Mouse (Mus musculus) small intestine, adult 2 months (tissue): ENCODE data around the gene Trpv5. TPM values are rescaled to one million over a fixed set of nuclear protein-coding genes. Genes with fewer than 3 reads are reported as not detected.
A peak's percentile ranks its signal among the peaks of the same experiment; 100 is the strongest.

Experiments
- H3K27ac ChIP-seq: fragments of 200-500 bp; 2 replicates; pipeline ENCODE4 v1.5.1; 2012; ENCODE audit warnings: low read depth, low read length, control low read depth, inconsistent platforms; ENCODE audit not compliant: insufficient read depth
- H3K27me3 ChIP-seq: fragments of 200-500 bp; 2 replicates; pipeline ENCODE4 v1.6.1; 2012; ENCODE audit warnings: mild to moderate bottlenecking, moderate library complexity, low read length, inconsistent platforms; ENCODE audit not compliant: control insufficient read depth, insufficient read depth
- H3K36me3 ChIP-seq: fragments of 200-500 bp; 2 replicates; pipeline ENCODE4 v1.6.1; 2012; ENCODE audit warnings: mild to moderate bottlenecking, low read length, control low read depth, inconsistent platforms; ENCODE audit not compliant: control insufficient read depth, insufficient read depth
- H3K4me1 ChIP-seq: fragments of 200-500 bp; 2 replicates; pipeline ENCODE4 v1.6.1; 2012; ENCODE audit warnings: low read length, inconsistent platforms, mixed read lengths; ENCODE audit not compliant: control insufficient read depth, insufficient read depth, insufficient read length
- H3K4me3 ChIP-seq: fragments of 200-500 bp; 2 replicates; pipeline ENCODE4 v1.5.1; 2012; ENCODE audit warnings: low read depth, mild to moderate bottlenecking, control low read depth, inconsistent platforms, low read length, moderate library complexity
- CTCF ChIP-seq: fragments of 200-500 bp; IDR thresholded peaks from 2 replicates; pipeline ENCODE4 v1.5.1; 2012; ENCODE audit warnings: low read depth, mild to moderate bottlenecking, control low read depth, inconsistent platforms, low read length, moderate library complexity, mixed read lengths; ENCODE audit not compliant: insufficient replicate concordance, insufficient read length; ENCODE audit errors: extremely low read depth
- POLR2A ChIP-seq: fragments of 200-500 bp; IDR thresholded peaks from 2 replicates; pipeline ENCODE4 v1.6.1; 2012; ENCODE audit warnings: low read depth, mild to moderate bottlenecking, control low read depth, inconsistent platforms, low read length, moderate library complexity
- WGBS: fragments of 180-500 bp; shearing (Covaris S2); methylation state at CpG from one replicate; pipeline ENCODE4 v1.1.7; 2018; 5-methylcytosine and 5-hydroxymethylcytosine counted together
- polyA plus RNA-seq: library from polyadenylated mRNA; depleted of rRNA; stranded (reverse); fragments of >200 nt; gene quantifications from 2 replicates; pipeline ENCODE4 v1.2.3, GENCODE M21; 2012

Gene Trpv5
- polyA plus RNA-seq, 1 experiment, result not detected

GRCm38 (mm10) chr6:41628180-41628579 is 52.4 kb downstream of the Trpv5 start:
- H3K4me3 ChIP-seq, result no peak overlapping the region
- H3K27me3 ChIP-seq, result no peaks in the 10 kb centered on the region
- no peaks in the 10 kb centered on the region for H3K36me3 ChIP-seq
- H3K4me1 ChIP-seq, result no peaks in the 10 kb centered on the region
- 69% methylated on average over 1 of the region's 1 CpGs for WGBS
- H3K27ac ChIP-seq, result no peak overlapping the region
- TF ChIP-seq CTCF (no peak), POLR2A (no peak)

GRCm38 (mm10) chr6:41622661-41623060 is 57.9 kb downstream of the Trpv5 start:
- Histone ChIP-seq H3K36me3 (no peaks in the 10 kb centered on the region), H3K4me3 (no peak overlapping the region)
- WGBS, result 69% methylated on average over 9 of the region's 9 CpGs

DNA sequence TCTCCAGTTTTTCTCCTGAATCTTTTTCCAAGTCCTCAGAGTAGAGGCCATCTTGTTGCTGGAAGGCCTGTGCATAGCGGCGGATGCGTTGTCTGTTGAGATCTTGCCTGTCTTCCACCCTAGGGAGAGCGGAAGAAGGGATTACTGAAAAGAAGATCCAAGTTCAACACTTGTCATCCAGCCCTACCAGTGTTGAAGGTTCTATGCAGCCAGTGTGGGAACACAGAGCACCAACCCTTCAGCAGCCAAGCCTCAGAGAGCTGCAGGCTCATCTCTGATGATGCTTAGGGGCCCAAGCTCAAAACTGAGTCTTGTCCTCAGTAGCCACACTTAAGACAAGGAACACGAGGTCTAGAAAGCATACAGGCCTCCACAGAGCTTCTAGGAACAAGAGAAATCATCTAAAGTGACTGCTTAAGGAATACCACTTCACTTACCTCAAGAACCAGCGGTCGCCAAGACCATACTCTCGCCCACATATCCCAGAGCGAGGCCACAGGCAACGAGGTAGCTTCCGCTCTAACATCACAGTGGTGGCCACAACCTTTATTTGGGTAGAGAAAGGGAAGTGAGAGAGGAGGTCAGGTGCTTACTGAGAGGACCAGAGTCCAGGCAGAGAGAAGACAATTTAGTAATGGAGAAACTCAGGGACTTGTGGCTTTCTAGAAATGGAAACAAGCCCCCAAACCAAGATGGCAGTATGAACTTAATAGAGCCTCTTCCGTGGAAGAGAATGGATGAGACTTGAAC is 59.2 kb downstream of the Trpv5 start:
- TF ChIP-seq POLR2A (no peak), CTCF (no peak)
- H3K36me3 ChIP-seq, result no peaks in the 10 kb centered on the region
- H3K27me3 ChIP-seq, result no peaks in the 10 kb centered on the region
- H3K4me3 ChIP-seq, result no peak overlapping the region
- no peak overlapping the region for H3K27ac ChIP-seq
- WGBS, result 84% methylated on average over 12 of the region's 12 CpGs
- H3K4me1 ChIP-seq, result no peaks in the 10 kb centered on the region

More at GRCm38 (mm10) chr6:41622661-41623060, 57.9 kb downstream of the Trpv5 start:
- Histone ChIP-seq H3K27me3 (no peaks in the 10 kb centered on the region), H3K27ac (no peak overlapping the region), H3K4me1 (no peaks in the 10 kb centered on the region)
- TF ChIP-seq CTCF (peak; percentile 37; the same call in 1 of the 2 replicates), POLR2A (no peak)

- H3K27ac ChIP-seq, result no peak overlapping the region
- no peak overlapping the region for H3K4me3 ChIP-seq
- 58% methylated on average over 9 of the region's 9 CpGs for WGBS
- no peaks in the 10 kb centered on the region for H3K36me3 ChIP-seq
- TF ChIP-seq CTCF (no peak), POLR2A (no peak)
- H3K4me1 ChIP-seq, result no peaks in the 10 kb centered on the region
- H3K27me3 ChIP-seq, result no peaks in the 10 kb centered on the region
Observed at GRCm38 (mm10) chr6:41620173-41620798, 60.3 kb downstream of the Trpv5 start.

- no peak overlapping the region for H3K27ac ChIP-seq
- 73% methylated on average over 5 of the region's 5 CpGs for WGBS
- TF ChIP-seq CTCF (no peak), POLR2A (no peak)
- H3K4me3 ChIP-seq, result no peak overlapping the region
- H3K27me3 ChIP-seq, result peaks cover 5% of the 10 kb centered on the region; the same call in 1 of the 2 replicates
- no peaks in the 10 kb centered on the region for H3K36me3 ChIP-seq
- peaks cover 4% of the 10 kb centered on the region for H3K4me1 ChIP-seq
Observed at GRCm38 (mm10) chr6:41607637-41608036, 72.9 kb downstream of the Trpv5 start.

- no peak for TF ChIP-seq CTCF
- no peak for TF ChIP-seq POLR2A
- Histone ChIP-seq H3K27me3 (peaks cover 5% of the 10 kb centered on the region; the same call in 1 of the 2 replicates), H3K27ac (no peak overlapping the region), H3K36me3 (no peaks in the 10 kb centered on the region), H3K4me1 (peaks cover 4% of the 10 kb centered on the region), H3K4me3 (no peak overlapping the region)
- 17% methylated on average over 4 of the region's 4 CpGs for WGBS
Observed at GRCm38 (mm10) chr6:41606214-41606613, 74.4 kb downstream of the Trpv5 start.

DNA sequence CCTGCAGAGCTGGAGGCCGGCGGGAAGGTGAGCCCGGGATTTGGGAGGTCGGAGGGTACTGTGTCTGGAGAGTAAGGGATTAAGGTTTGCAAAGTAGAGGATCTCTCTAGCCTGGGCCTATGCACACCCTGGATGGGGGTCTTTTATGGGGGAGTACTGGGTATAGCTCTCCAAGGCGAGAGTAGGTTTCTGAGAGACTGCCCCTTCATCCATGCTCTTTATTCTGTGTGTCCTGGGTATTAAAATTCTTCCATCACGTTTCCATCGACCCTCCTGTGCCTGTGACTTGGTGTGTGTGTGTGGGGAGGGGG is 74.8 kb downstream of the Trpv5 start:
- 3% methylated on average over 7 of the region's 7 CpGs for WGBS
- TF ChIP-seq POLR2A, result no peak
- TF ChIP-seq CTCF, result no peak

More for the DNA sequence above, 74.8 kb downstream of the Trpv5 start:
- Histone ChIP-seq H3K27me3 (peaks cover 5% of the 10 kb centered on the region; the same call in 1 of the 2 replicates), H3K36me3 (no peaks in the 10 kb centered on the region), H3K4me3 (peak overlapping the region; percentile 79), H3K4me1 (peaks cover 4% of the 10 kb centered on the region), H3K27ac (no peak overlapping the region)
